ENCODE assay signal across 8 mouse cellular contexts in genomic region chr7:115217255-115217654, GRCm38 (mm10).
DNase-seq lines count a peak whose midpoint lies in the region; ATAC-seq and TF ChIP-seq lines count a peak whose summit lies in the region.

No protein-coding gene starts in this region.

- peaks cover 12% of the 10 kb centered on the region; the same call in 1 of the 2 replicates for H3K27me3 ChIP-seq in embryonic facial prominence, embryonic 12.5 days
- peaks cover 2% of the 10 kb centered on the region; the same call in 1 of the 2 replicates for H3K27me3 ChIP-seq in hindbrain, embryonic 12.5 days

- H3K4me1 ChIP-seq in embryonic facial prominence, embryonic 12.5 days: peaks cover 17% of the 10 kb centered on the region
- H3K4me1 ChIP-seq in hindbrain, embryonic 12.5 days: peaks cover 22% of the 10 kb centered on the region

- no peak for DNase-seq in layer of hippocampus, adult 2 months (ENCODE audit: low spot score in 2 of 2)
- no peak for DNase-seq in layer of hippocampus, postnatal 10 days (ENCODE audit: low spot score in 2 of 2)
- peak; percentile 34 for DNase-seq in mesoderm, embryonic 11.5 days (ENCODE audit: low read depth, low spot score)
- DNase-seq in spleen, postnatal 4 days (ENCODE audit: low spot score in 2 of 2): no peak

- no peaks in the 10 kb centered on the region for H3K9me3 ChIP-seq in embryonic facial prominence, embryonic 12.5 days
- H3K9me3 ChIP-seq in hindbrain, embryonic 12.5 days (replicated peaks): no peaks in the 10 kb centered on the region

- peak overlapping the region; percentile 40 for H3K4me3 ChIP-seq in layer of hippocampus, adult 2 months
- peak overlapping the region; percentile 29 for H3K4me3 ChIP-seq in embryonic facial prominence, embryonic 12.5 days
- H3K4me3 ChIP-seq in hindbrain, embryonic 12.5 days: peak overlapping the region; percentile 23

- H3K36me3 ChIP-seq in embryonic facial prominence, embryonic 12.5 days: no peaks in the 10 kb centered on the region
- no peaks in the 10 kb centered on the region for H3K36me3 ChIP-seq in hindbrain, embryonic 12.5 days

- WGBS in embryonic facial prominence, embryonic 12.5 days: 1% methylated on average over 5 of the region's 5 CpGs
- WGBS in hindbrain, embryonic 12.5 days: 2% methylated on average over 5 of the region's 5 CpGs

- ATAC-seq in embryonic facial prominence, embryonic 12.5 days (ENCODE audit: insufficient number of reproducible peaks, insufficient read depth, low FRiP score, low TSS enrichment): peak; percentile 42
- peak; percentile 43; the same call in 1 of the 2 replicates for ATAC-seq in hindbrain, embryonic 12.5 days (ENCODE audit: low FRiP score)
- ATAC-seq in CD4-positive, CD25-positive, alpha-beta regulatory T cell, adult 4 months: no peak
- ATAC-seq in erythroid progenitor cell, adult 5-6 weeks (replicated peaks; ENCODE audit: low FRiP score, poor library complexity, severe bottlenecking): no peak

- TF ChIP-seq CTCF in layer of hippocampus, adult 2 months (conservative IDR thresholded peaks at IDR 0.05): no peak

- H3K9ac ChIP-seq in embryonic facial prominence, embryonic 12.5 days: no peak overlapping the region
- H3K9ac ChIP-seq in hindbrain, embryonic 12.5 days: peak overlapping the region; percentile 51

- peak overlapping the region; percentile 43; the same call in 1 of the 2 replicates for H3K27ac ChIP-seq in layer of hippocampus, adult 2 months
- no peak overlapping the region for H3K27ac ChIP-seq in embryonic facial prominence, embryonic 12.5 days
- H3K27ac ChIP-seq in hindbrain, embryonic 12.5 days: no peak overlapping the region

- H3K4me2 ChIP-seq in embryonic facial prominence, embryonic 12.5 days (replicated peaks): peak overlapping the region; percentile 60
- H3K4me2 ChIP-seq in hindbrain, embryonic 12.5 days (replicated peaks): peak overlapping the region; percentile 53

Comparison
In these comparisons a context has a peak if more than half of its experiments do, and no peak if none do; other contexts are left out.
1. ATAC-seq: peak in embryonic facial prominence, embryonic 12.5 days (single experiment) and hindbrain, embryonic 12.5 days (single experiment); none in CD4-positive, CD25-positive, alpha-beta regulatory T cell, adult 4 months (single experiment) and erythroid progenitor cell, adult 5-6 weeks (single experiment).
2. Peak in every context shown above with its lines, with median percentiles within 50 percentile points of each other: H3K4me3 ChIP-seq.